Mouse (Mus musculus): ENCODE data around the gene Ifnar2. TPM values are rescaled to one million over a fixed set of nuclear protein-coding genes. Genes with fewer than 3 reads are reported as not detected.

The Ifnar2 gene
- 66.7 and 70.9 TPM in 2 replicates for polyA plus RNA-seq (2014; fragmentation: Nextera tagmentation; extraction: Ambion mirVana)

DNA sequence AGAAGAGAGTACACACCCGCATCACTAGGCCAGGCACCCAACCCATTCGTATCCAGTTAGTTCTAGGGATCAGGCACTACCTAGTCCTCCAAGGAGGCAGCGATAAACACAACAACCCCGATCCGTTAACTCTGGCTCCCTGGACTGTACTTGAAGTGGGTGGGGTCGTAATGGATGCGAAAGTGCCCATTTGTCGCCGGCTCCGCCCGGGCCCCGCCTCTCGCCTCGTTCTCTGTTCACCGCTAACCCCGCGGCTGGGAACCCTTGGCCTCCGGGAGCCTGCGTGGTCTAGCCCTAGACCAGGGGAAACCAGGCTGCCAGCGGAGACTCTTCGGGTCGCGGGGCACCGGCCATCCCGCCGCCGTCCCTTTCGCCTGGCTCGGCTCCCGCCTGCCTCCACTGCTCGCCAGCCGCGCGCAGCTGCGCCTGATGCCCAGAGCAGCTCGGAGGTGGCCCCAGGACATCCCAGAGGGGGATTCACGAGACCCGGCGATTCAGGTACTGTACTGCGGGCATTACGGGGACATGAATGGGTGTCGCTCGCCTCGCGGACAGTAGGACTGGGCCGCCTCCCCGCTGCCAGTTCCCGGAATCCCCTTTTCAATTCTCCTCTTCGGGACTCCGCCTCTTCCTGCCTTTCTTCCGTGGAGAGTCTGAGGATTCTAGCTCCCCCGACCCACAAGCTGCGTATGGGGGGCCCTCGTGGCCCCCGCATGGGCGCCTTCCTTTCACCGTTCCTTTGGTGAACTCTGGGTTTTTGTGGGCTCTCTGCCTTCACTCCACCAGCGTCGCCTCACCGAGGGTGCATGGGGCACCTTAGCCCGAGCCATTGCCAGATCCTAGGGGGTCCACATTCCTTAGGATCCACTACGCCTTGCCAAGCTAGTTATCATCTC lies at the start of gene Ifnar2:
Ifnar2 (plus strand) TSS at position 207 of the 896 bp plus-strand sequence.
- H3K4me2 ChIP-seq: peak within 1 kb of the TSS; percentile 91
- H3K27me3 ChIP-seq (replicated peaks; ENCODE audit: control insufficient read depth, insufficient read depth, low read length): no peaks in the 10 kb centered on the region
- peaks cover 2% of the 10 kb centered on the region for H3K36me3 ChIP-seq (ENCODE audit: control insufficient read depth, insufficient read depth, low read length)
- H3K4me1 ChIP-seq (replicated peaks; ENCODE audit: control insufficient read depth, insufficient read depth, low read length): peaks cover 16% of the 10 kb centered on the region
- under 1% methylated on average over 62 of the region's 62 CpGs for WGBS
- H3K9ac ChIP-seq (ENCODE audit: low read depth, low read length): peak within 1 kb of the TSS; percentile 98
- peak within 1 kb of the TSS; percentile 98 for H3K27ac ChIP-seq (ENCODE audit: low read depth, low read length)
- no peaks in the 10 kb centered on the region for H3K9me3 ChIP-seq (ENCODE audit: control insufficient read depth, low read length)
- ATAC-seq (replicated peaks; ENCODE audit: low FRiP score) (peak; percentile 94), DNase-seq (ENCODE audit: low spot score) (peak; percentile 85)
- H3K4me3 ChIP-seq (ENCODE audit: low read depth, low read length): peak within 1 kb of the TSS; percentile 96

DNA sequence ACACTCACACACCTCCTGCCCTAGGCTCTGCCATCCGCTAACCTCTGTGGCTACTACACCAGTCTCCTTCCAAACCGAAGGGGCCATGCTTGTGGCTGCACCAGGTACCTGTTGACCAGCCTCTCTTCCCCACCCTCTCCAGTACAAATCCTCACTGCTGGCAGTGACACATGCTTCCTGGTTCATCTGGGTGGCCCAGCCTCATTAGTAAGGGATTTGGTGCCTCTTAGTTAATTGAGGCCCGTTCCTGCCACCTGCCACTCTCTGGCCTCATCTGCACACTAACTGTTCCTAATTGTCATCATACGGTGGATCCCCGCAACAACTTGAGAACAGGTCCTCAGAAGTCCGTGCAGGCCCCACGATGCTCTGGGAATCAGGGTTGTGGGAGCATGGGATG lies 45.0 kb upstream of the Ifnar2 start:
- Histone ChIP-seq H3K36me3 (ENCODE audit: control insufficient read depth, insufficient read depth, low read length) (no peaks in the 10 kb centered on the region), H3K4me2 (no peak overlapping the region), H3K9me3 (ENCODE audit: control insufficient read depth, low read length) (no peaks in the 10 kb centered on the region), H3K4me3 (ENCODE audit: low read depth, low read length) (no peak overlapping the region), H3K27me3 (replicated peaks; ENCODE audit: control insufficient read depth, insufficient read depth, low read length) (peaks cover 3% of the 10 kb centered on the region; the same call in 1 of the 2 replicates), H3K4me1 (replicated peaks; ENCODE audit: control insufficient read depth, insufficient read depth, low read length) (no peaks in the 10 kb centered on the region), H3K27ac (ENCODE audit: low read depth, low read length) (no peak overlapping the region), H3K9ac (ENCODE audit: low read depth, low read length) (no peak overlapping the region)
- 74% methylated on average over 7 of the region's 7 CpGs for WGBS
- DNase-seq (ENCODE audit: low spot score): no peak
- ATAC-seq (replicated peaks; ENCODE audit: low FRiP score): no peak

DNA sequence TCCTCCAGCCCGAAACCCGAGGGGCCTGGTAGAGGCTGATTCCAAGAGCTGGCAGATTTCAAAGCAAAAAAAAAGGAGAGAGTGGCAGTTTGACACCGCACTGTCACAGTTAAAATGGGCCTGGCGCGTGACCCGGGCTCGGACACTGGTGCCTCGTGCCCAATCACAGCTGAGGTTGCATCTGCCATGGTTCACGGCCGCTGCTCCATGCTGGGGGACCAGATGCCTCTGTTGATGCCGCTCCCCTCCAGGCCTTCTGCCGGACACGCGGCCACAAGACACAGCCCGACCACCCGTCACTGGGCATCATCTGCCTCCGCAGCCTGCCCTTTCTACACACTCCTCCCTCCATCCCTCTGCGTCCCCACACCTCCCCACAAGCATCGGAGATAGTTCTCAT lies 43.7 kb upstream of the Ifnar2 start:
- Histone ChIP-seq H3K27me3 (replicated peaks; ENCODE audit: control insufficient read depth, insufficient read depth, low read length) (no peaks in the 10 kb centered on the region; the same call in 1 of the 2 replicates), H3K36me3 (ENCODE audit: control insufficient read depth, insufficient read depth, low read length) (no peaks in the 10 kb centered on the region), H3K4me2 (no peak overlapping the region), H3K4me3 (ENCODE audit: low read depth, low read length) (no peak overlapping the region), H3K9ac (ENCODE audit: low read depth, low read length) (no peak overlapping the region), H3K27ac (ENCODE audit: low read depth, low read length) (no peak overlapping the region), H3K4me1 (replicated peaks; ENCODE audit: control insufficient read depth, insufficient read depth, low read length) (no peaks in the 10 kb centered on the region), H3K9me3 (ENCODE audit: control insufficient read depth, low read length) (no peaks in the 10 kb centered on the region)
- WGBS: 78% methylated on average over 19 of the region's 19 CpGs
- DNase-seq (ENCODE audit: low spot score) (no peak), ATAC-seq (replicated peaks; ENCODE audit: low FRiP score) (no peak)

DNA sequence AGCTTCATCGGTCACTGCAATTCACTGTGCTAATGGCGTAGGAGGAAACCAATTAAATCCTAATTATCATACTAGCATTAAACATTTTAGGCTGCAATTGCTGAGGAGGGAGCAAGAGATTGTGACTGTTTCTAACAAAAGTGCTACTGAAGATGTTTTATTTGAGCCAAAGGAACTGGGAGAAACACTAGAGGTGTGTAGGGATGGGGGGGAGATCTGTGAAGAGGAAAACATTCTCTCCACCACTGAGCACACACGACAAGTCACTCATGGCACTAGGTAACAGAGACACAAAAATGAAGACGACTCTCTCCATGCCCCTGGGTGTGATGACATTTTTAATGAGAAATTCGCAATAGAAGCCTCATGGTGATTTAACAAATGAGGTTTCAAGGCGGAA lies 42.1 kb upstream of the Ifnar2 start:
- H3K36me3 ChIP-seq (ENCODE audit: control insufficient read depth, insufficient read depth, low read length): no peaks in the 10 kb centered on the region
- 73% methylated on average over 6 of the region's 6 CpGs for WGBS
- H3K27ac ChIP-seq (ENCODE audit: low read depth, low read length): no peak overlapping the region
- DNase-seq (ENCODE audit: low spot score) (no peak), ATAC-seq (replicated peaks; ENCODE audit: low FRiP score) (no peak)
- H3K4me3 ChIP-seq (ENCODE audit: low read depth, low read length): no peak overlapping the region
- no peaks in the 10 kb centered on the region; the same call in 1 of the 2 replicates for H3K27me3 ChIP-seq (replicated peaks; ENCODE audit: control insufficient read depth, insufficient read depth, low read length)
- H3K4me1 ChIP-seq (replicated peaks; ENCODE audit: control insufficient read depth, insufficient read depth, low read length): no peaks in the 10 kb centered on the region
- H3K9me3 ChIP-seq (ENCODE audit: control insufficient read depth, low read length): no peaks in the 10 kb centered on the region
- H3K9ac ChIP-seq (ENCODE audit: low read depth, low read length): no peak overlapping the region
- H3K4me2 ChIP-seq: no peak overlapping the region

DNA sequence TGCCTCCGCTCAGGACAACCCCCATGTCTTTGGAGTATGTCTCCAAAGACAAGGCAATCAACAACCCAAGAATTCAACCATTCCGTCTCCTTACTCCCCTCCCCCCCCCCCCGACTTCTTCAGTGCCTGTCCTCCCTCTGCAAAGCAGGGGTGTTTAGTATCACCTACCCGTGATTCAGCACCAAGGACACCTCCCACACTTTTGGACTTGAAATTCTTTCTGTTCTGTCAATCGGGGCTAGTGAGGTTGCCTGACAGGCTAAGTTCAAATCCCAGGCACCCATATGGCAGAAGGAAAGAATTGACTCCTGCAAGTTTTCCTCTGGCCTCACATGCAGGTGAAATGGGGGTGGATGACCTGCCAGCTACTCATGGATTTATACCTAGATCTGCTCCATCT lies 41.4 kb upstream of the Ifnar2 start:
- H3K4me3 ChIP-seq (ENCODE audit: low read depth, low read length): no peak overlapping the region
- H3K36me3 ChIP-seq (ENCODE audit: control insufficient read depth, insufficient read depth, low read length): no peaks in the 10 kb centered on the region
- H3K27me3 ChIP-seq (replicated peaks; ENCODE audit: control insufficient read depth, insufficient read depth, low read length): no peaks in the 10 kb centered on the region; the same call in 1 of the 2 replicates
- DNase-seq (ENCODE audit: low spot score) (no peak), ATAC-seq (replicated peaks; ENCODE audit: low FRiP score) (no peak)
- no peak overlapping the region for H3K27ac ChIP-seq (ENCODE audit: low read depth, low read length)
- H3K9ac ChIP-seq (ENCODE audit: low read depth, low read length): no peak overlapping the region
- 36% methylated on average over 5 of the region's 5 CpGs for WGBS
- no peak overlapping the region for H3K4me2 ChIP-seq
- no peaks in the 10 kb centered on the region for H3K9me3 ChIP-seq (ENCODE audit: control insufficient read depth, low read length)
- no peaks in the 10 kb centered on the region for H3K4me1 ChIP-seq (replicated peaks; ENCODE audit: control insufficient read depth, insufficient read depth, low read length)

DNA sequence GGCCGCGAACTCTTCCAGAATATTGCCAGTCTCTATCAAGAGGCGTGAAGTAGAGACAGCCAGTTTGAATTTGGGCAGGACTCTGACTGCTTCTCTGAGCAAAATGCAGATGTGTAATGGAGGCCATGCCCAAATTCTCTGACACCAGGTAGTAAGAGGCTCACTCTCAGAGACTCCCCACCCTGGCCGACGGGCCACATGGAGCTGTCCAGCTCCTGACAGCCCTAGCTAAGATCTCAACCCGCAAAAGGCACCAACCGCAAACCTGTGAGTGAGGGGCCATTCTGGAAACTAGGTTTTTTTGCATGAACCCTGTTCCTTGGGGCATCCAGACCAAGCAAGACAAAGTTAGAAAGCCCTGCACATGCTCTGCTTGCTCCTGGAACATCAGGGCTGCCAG lies 39.7 kb upstream of the Ifnar2 start:
- no peak for DNase-seq (ENCODE audit: low spot score)

DNA sequence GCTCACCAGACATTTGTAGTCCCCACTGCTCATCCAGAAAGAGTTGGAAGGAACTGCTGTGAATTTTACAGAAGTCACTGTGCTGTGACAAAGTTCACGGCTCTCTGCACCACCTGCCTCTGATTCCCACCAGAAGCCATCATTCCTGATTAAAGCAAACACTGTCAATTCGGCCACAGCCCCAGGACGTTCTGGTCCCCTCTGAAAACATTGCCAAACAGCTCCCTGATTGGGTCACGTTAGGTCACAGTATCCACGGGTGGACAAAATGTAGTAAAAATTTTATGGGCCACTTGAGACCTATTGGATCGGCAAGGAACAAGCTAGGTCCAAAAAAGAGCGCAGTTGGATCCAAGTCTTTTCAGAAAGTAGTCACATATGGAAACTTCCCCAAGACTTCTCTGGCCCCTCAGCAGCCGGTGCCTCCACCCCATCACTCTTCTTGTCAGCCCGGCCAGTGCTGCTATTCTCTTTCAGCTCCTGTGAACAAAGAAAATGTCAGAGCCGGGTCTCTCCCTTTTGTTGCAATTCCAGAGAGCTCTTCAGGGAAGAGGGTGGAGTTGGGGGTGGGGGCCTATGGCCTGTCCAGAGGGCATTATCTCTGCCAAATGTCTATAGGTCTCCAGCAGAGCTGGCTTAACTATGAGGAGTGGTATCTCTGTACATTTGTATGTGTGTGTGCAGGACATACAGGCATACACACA lies 38.2 kb upstream of the Ifnar2 start:
- Histone ChIP-seq H3K27ac (ENCODE audit: low read depth, low read length) (no peak overlapping the region), H3K4me2 (no peak overlapping the region), H3K4me3 (ENCODE audit: low read depth, low read length) (no peak overlapping the region), H3K36me3 (ENCODE audit: control insufficient read depth, insufficient read depth, low read length) (no peaks in the 10 kb centered on the region), H3K27me3 (replicated peaks; ENCODE audit: control insufficient read depth, insufficient read depth, low read length) (no peaks in the 10 kb centered on the region), H3K4me1 (replicated peaks; ENCODE audit: control insufficient read depth, insufficient read depth, low read length) (no peaks in the 10 kb centered on the region; the same call in 1 of the 2 replicates), H3K9me3 (ENCODE audit: control insufficient read depth, low read length) (no peaks in the 10 kb centered on the region), H3K9ac (ENCODE audit: low read depth, low read length) (no peak overlapping the region)
- WGBS: 51% methylated on average over 10 of the region's 10 CpGs
- no peak for ATAC-seq (replicated peaks; ENCODE audit: low FRiP score)
- no peak for DNase-seq (ENCODE audit: low spot score)

More for the DNA sequence above, 39.7 kb upstream of the Ifnar2 start:
- no peaks in the 10 kb centered on the region for H3K36me3 ChIP-seq (ENCODE audit: control insufficient read depth, insufficient read depth, low read length)
- no peak overlapping the region for H3K4me3 ChIP-seq (ENCODE audit: low read depth, low read length)
- H3K4me2 ChIP-seq: no peak overlapping the region
- H3K4me1 ChIP-seq (replicated peaks; ENCODE audit: control insufficient read depth, insufficient read depth, low read length): no peaks in the 10 kb centered on the region; the same call in 1 of the 2 replicates
- no peaks in the 10 kb centered on the region; the same call in 1 of the 2 replicates for H3K27me3 ChIP-seq (replicated peaks; ENCODE audit: control insufficient read depth, insufficient read depth, low read length)
- H3K9ac ChIP-seq (ENCODE audit: low read depth, low read length): no peak overlapping the region
- no peaks in the 10 kb centered on the region for H3K9me3 ChIP-seq (ENCODE audit: control insufficient read depth, low read length)
- H3K27ac ChIP-seq (ENCODE audit: low read depth, low read length): no peak overlapping the region
- 53% methylated on average over 7 of the region's 7 CpGs for WGBS
- no peak for ATAC-seq (replicated peaks; ENCODE audit: low FRiP score)

DNA sequence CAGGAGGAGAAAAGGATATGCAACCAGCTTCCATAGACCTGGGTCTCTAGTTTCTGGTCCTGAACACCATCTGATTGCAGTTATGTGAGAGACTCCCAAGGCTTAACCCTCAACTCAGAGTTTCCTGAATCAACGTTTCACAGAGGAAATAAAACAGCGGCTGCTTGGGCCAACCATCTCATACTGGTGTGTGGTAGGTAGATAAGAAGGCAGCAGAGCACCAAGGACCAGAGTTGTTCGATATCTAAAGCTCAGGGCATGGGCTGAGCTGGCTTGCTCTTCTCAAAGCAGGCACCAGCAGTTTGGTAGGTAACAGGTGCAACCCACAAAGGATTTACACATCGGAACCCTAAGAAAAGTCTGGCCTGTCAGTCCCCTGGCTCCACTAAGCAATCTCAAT lies 35.8 kb upstream of the Ifnar2 start:
- WGBS: 44% methylated on average over 4 of the region's 4 CpGs
- peak; percentile 88 for ATAC-seq (replicated peaks; ENCODE audit: low FRiP score)
- no peak for DNase-seq (ENCODE audit: low spot score)
- Histone ChIP-seq H3K9me3 (ENCODE audit: control insufficient read depth, low read length) (no peaks in the 10 kb centered on the region), H3K4me2 (no peak overlapping the region), H3K4me3 (ENCODE audit: low read depth, low read length) (no peak overlapping the region), H3K4me1 (replicated peaks; ENCODE audit: control insufficient read depth, insufficient read depth, low read length) (no peaks in the 10 kb centered on the region; the same call in 1 of the 2 replicates), H3K9ac (ENCODE audit: low read depth, low read length) (no peak overlapping the region), H3K27ac (ENCODE audit: low read depth, low read length) (no peak overlapping the region), H3K36me3 (ENCODE audit: control insufficient read depth, insufficient read depth, low read length) (no peaks in the 10 kb centered on the region), H3K27me3 (replicated peaks; ENCODE audit: control insufficient read depth, insufficient read depth, low read length) (no peaks in the 10 kb centered on the region)

Measured in liver, embryonic 11.5 days (tissue).